Mouse (Mus musculus): Measurements from ENCODE around the gene Twsg1. TPM values are rescaled to one million over a fixed set of nuclear protein-coding genes. Genes with fewer than 3 reads are reported as not detected.

Gene Twsg1
- polyA plus RNA-seq, 1 experiment from 2014 or later = 121 TPM

GRCm38 (mm10) chr17:65921975-65922374 is 29.1 kb downstream of the Twsg1 start:
- Histone ChIP-seq H3K4me3 (ENCODE audit: control insufficient read depth in 1 of 2, insufficient read depth in 1 of 2, low read depth in 1 of 2, low read length in 2 of 2) (no peak overlapping the region), H3K9me3 (ENCODE audit: control insufficient read depth, low read length) (no peaks in the 10 kb centered on the region), H3K4me2 (ENCODE audit: low read length) (no peak overlapping the region), H3K36me3 (ENCODE audit: control insufficient read depth, insufficient read depth, low read length) (peaks cover 60% of the 10 kb centered on the region), H3K9ac (ENCODE audit: low read length) (no peak overlapping the region), H3K27ac (replicated peaks in 1 of 2; ENCODE audit: control insufficient read depth in 1 of 2, insufficient read depth in 1 of 2, low read depth in 2 of 2, low read length in 2 of 2) (no peak overlapping the region), H3K27me3 (ENCODE audit: control insufficient read depth, insufficient read depth, low read length) (no peaks in the 10 kb centered on the region), H3K4me1 (ENCODE audit: control insufficient read depth in 2 of 2, insufficient read depth in 2 of 2, low read length in 2 of 2) (no peaks in the 10 kb centered on the region)
- WGBS = 84% methylated on average over 6 of the region's 6 CpGs
- no peak for ATAC-seq (ENCODE audit: insufficient number of reproducible peaks, insufficient read depth, low FRiP score, low read depth)

DNA sequence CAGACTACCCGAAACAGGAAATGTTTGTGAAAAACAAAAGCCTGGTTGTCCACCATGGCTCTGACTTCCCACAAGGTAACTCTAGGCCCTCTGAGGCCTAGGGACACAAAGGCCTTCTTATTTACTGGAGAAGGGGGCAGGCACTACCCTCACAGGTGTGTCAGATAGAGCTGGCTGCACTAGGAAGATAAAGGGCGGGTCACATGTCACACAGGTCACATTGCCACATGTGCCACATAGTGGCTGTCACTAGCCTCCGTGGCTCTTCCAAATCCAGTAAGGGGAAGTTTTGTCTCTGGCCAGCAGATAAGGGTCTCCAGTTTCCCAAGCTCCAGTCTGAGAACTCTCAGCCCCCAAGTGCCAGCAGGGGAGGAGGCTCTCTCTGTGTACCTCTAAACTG is 31.8 kb downstream of the Twsg1 start:
- Histone ChIP-seq H3K9me3 (ENCODE audit: control insufficient read depth, low read length) (no peaks in the 10 kb centered on the region), H3K4me2 (ENCODE audit: low read length) (no peak overlapping the region), H3K9ac (ENCODE audit: low read length) (no peak overlapping the region), H3K4me1 (ENCODE audit: control insufficient read depth in 2 of 2, insufficient read depth in 2 of 2, low read length in 2 of 2) (peaks cover 6 to 7% of the 10 kb centered on the region in 2 experiments; a peak in 3 of 4 replicates), H3K27ac (replicated peaks in 1 of 2; ENCODE audit: control insufficient read depth in 1 of 2, insufficient read depth in 1 of 2, low read depth in 2 of 2, low read length in 2 of 2) (no peak overlapping the region), H3K27me3 (ENCODE audit: control insufficient read depth, insufficient read depth, low read length) (no peaks in the 10 kb centered on the region), H3K36me3 (ENCODE audit: control insufficient read depth, insufficient read depth, low read length) (peaks cover 34% of the 10 kb centered on the region), H3K4me3 (ENCODE audit: control insufficient read depth in 1 of 2, insufficient read depth in 1 of 2, low read depth in 1 of 2, low read length in 2 of 2) (no peak overlapping the region)
- WGBS = 45% methylated on average over 3 of the region's 3 CpGs
- ATAC-seq (ENCODE audit: insufficient number of reproducible peaks, insufficient read depth, low FRiP score, low read depth) = no peak

DNA sequence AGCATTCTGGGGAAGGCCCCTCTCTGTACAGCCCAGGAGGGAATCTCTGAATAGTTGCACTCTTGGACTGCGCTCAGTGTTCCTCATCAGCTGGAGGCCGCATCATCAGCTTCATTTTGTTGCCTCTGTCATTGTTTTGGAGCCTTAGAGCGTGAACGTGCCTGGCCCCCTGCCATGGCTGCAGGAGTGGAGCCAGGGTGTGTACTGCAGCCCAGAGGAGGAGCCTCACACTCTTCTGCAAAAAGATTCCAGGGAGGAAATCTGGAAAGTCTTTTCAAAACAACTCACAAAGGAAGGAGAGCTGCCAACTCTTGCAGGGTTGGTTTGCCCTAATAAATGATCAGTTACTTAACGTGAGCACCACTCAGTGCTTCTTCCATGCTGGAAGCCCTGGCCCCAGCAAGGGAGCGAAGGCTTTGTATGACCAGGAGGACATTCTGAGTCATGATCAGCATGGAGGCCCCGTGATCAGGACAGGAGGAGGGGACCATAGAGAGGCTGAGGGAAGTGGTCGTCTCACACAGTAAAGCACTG is 34.8 kb downstream of the Twsg1 start:
- 31% methylated on average over 8 of the region's 8 CpGs for WGBS
- peak; percentile 87 for ATAC-seq (ENCODE audit: insufficient number of reproducible peaks, insufficient read depth, low FRiP score, low read depth)
- H3K4me2 ChIP-seq (ENCODE audit: low read length) = peak overlapping the region; percentile 15
- no peaks in the 10 kb centered on the region for H3K9me3 ChIP-seq (ENCODE audit: control insufficient read depth, low read length)
- peaks cover 5% of the 10 kb centered on the region for H3K36me3 ChIP-seq (ENCODE audit: control insufficient read depth, insufficient read depth, low read length)
- no peak overlapping the region for H3K4me3 ChIP-seq (ENCODE audit: control insufficient read depth in 1 of 2, insufficient read depth in 1 of 2, low read depth in 1 of 2, low read length in 2 of 2)
- H3K4me1 ChIP-seq (ENCODE audit: control insufficient read depth in 2 of 2, insufficient read depth in 2 of 2, low read length in 2 of 2) = peaks cover 6 to 7% of the 10 kb centered on the region in 2 experiments; a peak in 3 of 4 replicates
- no peaks in the 10 kb centered on the region for H3K27me3 ChIP-seq (ENCODE audit: control insufficient read depth, insufficient read depth, low read length)
- no peak overlapping the region for H3K9ac ChIP-seq (ENCODE audit: low read length)
- peak overlapping the region; percentile 89 to 98 for H3K27ac ChIP-seq (replicated peaks in 1 of 2; ENCODE audit: control insufficient read depth in 1 of 2, insufficient read depth in 1 of 2, low read depth in 2 of 2, low read length in 2 of 2)

- ATAC-seq (ENCODE audit: insufficient number of reproducible peaks, insufficient read depth, low FRiP score, low read depth) = no peak
Observed at GRCm38 (mm10) chr17:65914083-65914482, 36.9 kb downstream of the Twsg1 start.

DNA sequence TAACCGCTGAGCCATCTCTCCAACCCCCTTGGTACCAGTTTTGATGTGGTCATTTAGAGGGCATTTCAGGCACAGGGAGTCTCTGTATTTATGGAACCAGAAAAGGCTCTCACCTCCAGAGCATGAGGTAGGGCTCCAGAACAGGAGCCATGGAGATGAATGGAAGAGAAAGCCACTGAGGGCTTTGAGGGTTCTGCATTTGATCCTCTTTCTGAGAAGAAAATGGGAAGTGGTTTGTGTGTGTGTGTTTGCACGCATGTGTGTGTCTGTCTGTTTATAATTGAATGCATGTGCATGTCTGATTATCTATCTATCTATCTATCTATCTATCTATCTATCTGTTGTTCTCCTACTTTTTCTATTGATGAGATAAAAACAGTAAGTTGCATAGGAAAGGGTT is 38.8 kb downstream of the Twsg1 start:
- Histone ChIP-seq H3K36me3 (ENCODE audit: control insufficient read depth, insufficient read depth, low read length) (no peaks in the 10 kb centered on the region), H3K27me3 (ENCODE audit: control insufficient read depth, insufficient read depth, low read length) (no peaks in the 10 kb centered on the region), H3K4me1 (ENCODE audit: control insufficient read depth in 2 of 2, insufficient read depth in 2 of 2, low read length in 2 of 2) (peaks cover 8 to 12% of the 10 kb centered on the region in 2 experiments), H3K27ac (replicated peaks in 1 of 2; ENCODE audit: control insufficient read depth in 1 of 2, insufficient read depth in 1 of 2, low read depth in 2 of 2, low read length in 2 of 2) (no peak overlapping the region), H3K9ac (ENCODE audit: low read length) (no peak overlapping the region), H3K9me3 (ENCODE audit: control insufficient read depth, low read length) (no peaks in the 10 kb centered on the region), H3K4me3 (ENCODE audit: control insufficient read depth in 1 of 2, insufficient read depth in 1 of 2, low read depth in 1 of 2, low read length in 2 of 2) (no peak overlapping the region), H3K4me2 (ENCODE audit: low read length) (no peak overlapping the region)
- no peak for ATAC-seq (ENCODE audit: insufficient number of reproducible peaks, insufficient read depth, low FRiP score, low read depth)
- 93% methylated on average over 2 of the region's 2 CpGs for WGBS

More at GRCm38 (mm10) chr17:65914083-65914482, 36.9 kb downstream of the Twsg1 start:
- no peak overlapping the region for H3K4me2 ChIP-seq (ENCODE audit: low read length)
- H3K4me3 ChIP-seq (ENCODE audit: control insufficient read depth in 1 of 2, insufficient read depth in 1 of 2, low read depth in 1 of 2, low read length in 2 of 2) = no peak overlapping the region
- no peaks in the 10 kb centered on the region for H3K27me3 ChIP-seq (ENCODE audit: control insufficient read depth, insufficient read depth, low read length)
- peaks cover 4% of the 10 kb centered on the region; the same call in 1 of the 2 replicates for H3K36me3 ChIP-seq (ENCODE audit: control insufficient read depth, insufficient read depth, low read length)
- H3K9me3 ChIP-seq (ENCODE audit: control insufficient read depth, low read length) = no peaks in the 10 kb centered on the region
- H3K9ac ChIP-seq (ENCODE audit: low read length) = no peak overlapping the region
- 62% methylated on average over 6 of the region's 6 CpGs for WGBS
- H3K27ac ChIP-seq (replicated peaks in 1 of 2; ENCODE audit: control insufficient read depth in 1 of 2, insufficient read depth in 1 of 2, low read depth in 2 of 2, low read length in 2 of 2) = no peak overlapping the region
- peaks cover 6 to 7% of the 10 kb centered on the region in 2 experiments; a peak in 3 of 4 replicates for H3K4me1 ChIP-seq (ENCODE audit: control insufficient read depth in 2 of 2, insufficient read depth in 2 of 2, low read length in 2 of 2)

DNA sequence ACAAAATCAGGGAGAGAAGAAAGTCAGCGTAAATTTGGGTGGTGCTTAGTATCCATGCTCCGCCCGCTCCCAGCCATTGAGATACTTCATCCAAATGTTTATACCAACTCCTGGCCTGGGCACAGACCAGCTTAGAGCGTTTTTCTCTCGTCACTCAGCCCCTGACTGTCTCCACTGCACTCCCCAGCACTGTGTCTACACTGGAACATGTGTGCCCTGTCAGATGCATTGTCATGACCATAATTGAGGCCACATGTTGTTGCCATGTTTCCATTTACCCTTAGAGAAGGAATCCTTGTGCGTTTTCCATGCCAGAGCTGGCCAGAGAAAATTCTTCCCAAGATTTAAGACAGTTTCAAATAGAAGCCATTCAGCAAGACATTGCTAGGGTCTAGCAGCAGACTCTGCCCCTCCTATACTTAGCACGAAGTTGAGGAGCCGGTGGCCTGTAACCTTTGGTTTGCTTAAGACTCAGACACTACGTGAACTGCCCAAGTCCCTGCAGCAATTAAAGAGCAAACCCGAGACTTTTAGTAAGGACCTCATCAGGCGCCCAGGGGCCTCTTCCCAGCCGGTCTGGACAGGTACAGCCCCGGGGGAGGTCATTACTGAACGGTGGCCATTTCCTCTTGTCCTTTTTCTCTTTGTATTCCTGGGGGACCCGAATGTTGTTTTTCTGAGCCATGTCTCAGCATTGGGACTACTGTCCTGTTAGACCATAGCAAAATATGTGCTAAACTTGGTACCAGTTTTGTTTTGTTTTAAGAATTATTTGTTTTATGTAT is 39.5 kb downstream of the Twsg1 start:
- H3K4me2 ChIP-seq (ENCODE audit: low read length) = no peak overlapping the region
- ATAC-seq (ENCODE audit: insufficient number of reproducible peaks, insufficient read depth, low FRiP score, low read depth) = no peak
- no peaks in the 10 kb centered on the region for H3K36me3 ChIP-seq (ENCODE audit: control insufficient read depth, insufficient read depth, low read length)
- no peak overlapping the region for H3K9ac ChIP-seq (ENCODE audit: low read length)
- WGBS = 80% methylated on average over 15 of the region's 15 CpGs
- H3K27ac ChIP-seq (replicated peaks in 1 of 2; ENCODE audit: control insufficient read depth in 1 of 2, insufficient read depth in 1 of 2, low read depth in 2 of 2, low read length in 2 of 2) = no peak overlapping the region
- H3K4me3 ChIP-seq (ENCODE audit: control insufficient read depth in 1 of 2, insufficient read depth in 1 of 2, low read depth in 1 of 2, low read length in 2 of 2) = no peak overlapping the region
- H3K4me1 ChIP-seq (ENCODE audit: control insufficient read depth in 2 of 2, insufficient read depth in 2 of 2, low read length in 2 of 2) = peaks cover 11 to 19% of the 10 kb centered on the region in 2 experiments
- no peaks in the 10 kb centered on the region for H3K9me3 ChIP-seq (ENCODE audit: control insufficient read depth, low read length)
- no peaks in the 10 kb centered on the region for H3K27me3 ChIP-seq (ENCODE audit: control insufficient read depth, insufficient read depth, low read length)

DNA sequence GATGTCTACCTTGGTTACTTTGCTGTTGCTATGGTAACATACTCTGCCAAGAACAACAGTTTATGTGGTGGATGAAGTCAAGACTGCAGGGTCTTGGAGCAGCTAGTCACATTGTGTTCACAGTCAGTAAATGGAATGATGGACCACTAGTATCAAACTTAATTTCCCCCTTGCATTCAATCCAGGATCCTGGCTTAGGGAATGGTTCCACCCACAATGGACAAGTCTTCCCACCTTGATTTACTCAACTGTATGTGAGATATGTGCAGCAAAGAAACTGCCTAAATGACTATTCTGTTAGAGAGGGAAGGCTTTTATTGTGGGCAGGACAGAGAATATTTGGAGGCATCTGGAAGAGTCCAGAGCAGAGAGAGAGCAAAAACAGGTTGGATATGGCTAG is 42.8 kb downstream of the Twsg1 start:
- Histone ChIP-seq H3K4me2 (ENCODE audit: low read length) (no peak overlapping the region), H3K9ac (ENCODE audit: low read length) (no peak overlapping the region)
- no peak for ATAC-seq (ENCODE audit: insufficient number of reproducible peaks, insufficient read depth, low FRiP score, low read depth)

More for the DNA sequence above, 42.8 kb downstream of the Twsg1 start:
- Histone ChIP-seq H3K9me3 (ENCODE audit: control insufficient read depth, low read length) (peaks cover 5% of the 10 kb centered on the region; the same call in 1 of the 2 replicates), H3K36me3 (ENCODE audit: control insufficient read depth, insufficient read depth, low read length) (no peaks in the 10 kb centered on the region; the same call in 1 of the 2 replicates), H3K27ac (replicated peaks in 1 of 2; ENCODE audit: control insufficient read depth in 1 of 2, insufficient read depth in 1 of 2, low read depth in 2 of 2, low read length in 2 of 2) (no peak overlapping the region), H3K27me3 (ENCODE audit: control insufficient read depth, insufficient read depth, low read length) (no peaks in the 10 kb centered on the region), H3K4me1 (ENCODE audit: control insufficient read depth in 2 of 2, insufficient read depth in 2 of 2, low read length in 2 of 2) (peaks cover 8 to 14% of the 10 kb centered on the region in 2 experiments), H3K4me3 (ENCODE audit: control insufficient read depth in 1 of 2, insufficient read depth in 1 of 2, low read depth in 1 of 2, low read length in 2 of 2) (no peak overlapping the region)

Data from heart, embryonic 14.5 days (tissue).